Mouse (Mus musculus) heart, embryonic 15.5 days (tissue): ENCODE measurements at regions not wholly inside any gene's neighbourhood (a gene's known extent, or its start where the extent isn't known, plus 50 kb on each side); places are given as distances from the start of the nearest gene placed in this dataset.

Experiments used
- ATAC-seq: fragments of 200-750 bp; cut with Nextera tagmentation; replicated peaks from 2 replicates; pipeline ENCODE4 v1.8.0; 2017; ENCODE audit warnings: low read depth, moderate TSS enrichment; ENCODE audit not compliant: insufficient number of reproducible peaks, insufficient read depth, low FRiP score
- H3K27ac ChIP-seq: fragments of 300-500 bp; sonication (generic); 2 replicates; pipeline ENCODE4 v1.5.1; 2015; ENCODE audit warnings: mild to moderate bottlenecking, inconsistent platforms
- H3K27me3 ChIP-seq: fragments of 300-500 bp; sonication (generic); 2 replicates; pipeline ENCODE4 v1.6.1; 2015; ENCODE audit warnings: inconsistent platforms
- H3K36me3 ChIP-seq: fragments of 300-500 bp; sonication (generic); 2 replicates; pipeline ENCODE4 v1.6.1; 2015; ENCODE audit warnings: mild to moderate bottlenecking, inconsistent platforms
- H3K4me1 ChIP-seq: fragments of 300-500 bp; sonication (generic); replicated peaks from 2 replicates; pipeline ENCODE4 v1.6.1; 2015; ENCODE audit warnings: inconsistent platforms
- H3K4me2 ChIP-seq: fragments of 300-500 bp; sonication (generic); 2 replicates; pipeline ENCODE4 v1.6.1; 2015; ENCODE audit warnings: inconsistent platforms, mild to moderate bottlenecking, moderate library complexity
- H3K4me3 ChIP-seq: fragments of 300-500 bp; sonication (generic); 2 replicates; pipeline ENCODE4 v1.5.1; 2015; ENCODE audit warnings: mild to moderate bottlenecking, inconsistent platforms
- H3K9ac ChIP-seq: fragments of 300-500 bp; sonication (generic); 2 replicates; pipeline ENCODE4 v1.6.1; 2015; ENCODE audit warnings: mild to moderate bottlenecking, inconsistent platforms
- H3K9me3 ChIP-seq: fragments of 300-500 bp; sonication (generic); replicated peaks from 2 replicates; pipeline ENCODE4 v1.6.1; 2016; ENCODE audit warnings: inconsistent platforms
- WGBS: fragments of 180-500 bp; shearing (Covaris S2); methylation state at CpG from one replicate; pipeline ENCODE4 v1.1.7; 2015; ENCODE audit warnings: mixed read lengths; 5-methylcytosine and 5-hydroxymethylcytosine counted together

- no peaks in the 10 kb centered on the region for H3K4me1 ChIP-seq
- ATAC-seq, result no peak
- no peak overlapping the region for H3K4me3 ChIP-seq
- H3K4me2 ChIP-seq, result no peak overlapping the region
- no peak overlapping the region for H3K27ac ChIP-seq
- no peaks in the 10 kb centered on the region for H3K9me3 ChIP-seq
- H3K36me3 ChIP-seq, result no peaks in the 10 kb centered on the region
- H3K9ac ChIP-seq, result no peak overlapping the region
- WGBS, result 87% methylated on average over 1 of the region's 1 CpGs
- H3K27me3 ChIP-seq, result no peaks in the 10 kb centered on the region
These were observed 703.3 kb upstream of the 4930444P10Rik start for GRCm38 (mm10) chr1:16796449-16796848.

GRCm38 (mm10) chr1:16790733-16791309 lies 697.7 kb upstream of the 4930444P10Rik start:
- Histone ChIP-seq H3K9me3 (no peaks in the 10 kb centered on the region), H3K27ac (no peak overlapping the region), H3K4me3 (no peak overlapping the region), H3K27me3 (no peaks in the 10 kb centered on the region), H3K36me3 (no peaks in the 10 kb centered on the region), H3K4me1 (no peaks in the 10 kb centered on the region), H3K9ac (no peak overlapping the region), H3K4me2 (no peak overlapping the region)
- ATAC-seq, result no peak
- 88% methylated on average over 4 of the region's 4 CpGs for WGBS

- no peak for ATAC-seq
These were observed 686.7 kb upstream of the 4930444P10Rik start for GRCm38 (mm10) chr1:16779791-16780190.

GRCm38 (mm10) chr1:16760951-16761350 lies 667.8 kb upstream of the 4930444P10Rik start:
- no peak overlapping the region for H3K9ac ChIP-seq
- H3K4me3 ChIP-seq, result no peak overlapping the region
- ATAC-seq, result no peak
- H3K27me3 ChIP-seq, result no peaks in the 10 kb centered on the region
- WGBS, result 83% methylated on average over 1 of the region's 1 CpGs
- no peak overlapping the region for H3K4me2 ChIP-seq
- no peaks in the 10 kb centered on the region for H3K9me3 ChIP-seq
- H3K36me3 ChIP-seq, result no peaks in the 10 kb centered on the region
- H3K27ac ChIP-seq, result no peak overlapping the region
- H3K4me1 ChIP-seq, result no peaks in the 10 kb centered on the region

More at GRCm38 (mm10) chr1:16779791-16780190, 686.7 kb upstream of the 4930444P10Rik start:
- 56% methylated on average over 1 of the region's 1 CpGs for WGBS
- Histone ChIP-seq H3K4me2 (no peak overlapping the region), H3K9ac (no peak overlapping the region), H3K4me1 (no peaks in the 10 kb centered on the region), H3K9me3 (no peaks in the 10 kb centered on the region; the same call in 1 of the 2 replicates), H3K36me3 (no peaks in the 10 kb centered on the region), H3K4me3 (no peak overlapping the region), H3K27me3 (no peaks in the 10 kb centered on the region), H3K27ac (no peak overlapping the region)
